ENCODE assay signal across 31 mouse cellular contexts in the genomic region with DNA sequence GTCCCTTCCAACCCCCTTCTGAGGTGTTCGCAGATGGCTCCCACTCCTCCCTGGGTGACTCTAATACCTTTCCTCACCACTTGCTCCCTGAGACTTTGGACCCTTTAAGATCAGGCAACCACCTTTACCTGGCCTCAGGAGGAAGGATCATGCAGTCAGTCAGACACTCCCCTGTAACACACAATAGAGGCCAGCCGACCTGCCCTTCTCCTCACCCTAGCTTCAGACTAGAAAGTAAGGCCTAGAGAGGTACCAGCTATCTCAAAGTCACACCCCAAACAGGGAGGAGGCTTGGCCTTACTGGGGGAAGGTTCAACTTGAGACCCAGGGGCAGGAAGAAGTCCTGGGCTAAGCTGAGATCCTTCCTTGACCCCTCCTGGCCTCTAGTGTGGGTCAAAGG. TPM values are rescaled to one million over a fixed set of nuclear protein-coding genes. Genes with fewer than 3 reads are reported as not detected.
DNase-seq lines count a peak whose midpoint lies in the region; ATAC-seq and TF ChIP-seq lines count a peak whose summit lies in the region.
"Had no signal": no experiment of that assay in that cellular context is flagged by ENCODE, and none has a peak within 500 bp of the region (broad histone marks: within the 10 kb centered on the region; RNA-seq: fewer than 3 reads in every experiment).

No protein-coding gene starts in this region.

- H3K4me3 ChIP-seq in lung, postnatal 0 days (ENCODE audit: low read depth, low read length): no peak overlapping the region
- no peak overlapping the region for H3K4me3 ChIP-seq in intestine, embryonic 15.5 days (replicated peaks)
- no peak overlapping the region for H3K4me3 ChIP-seq in intestine, postnatal 0 days (ENCODE audit: low read depth, low read length)
- H3K4me3 ChIP-seq in stomach, embryonic 16.5 days (replicated peaks; ENCODE audit: low read length): no peak overlapping the region
- H3K4me3 ChIP-seq: embryonic facial prominence, embryonic 13.5 days; embryonic facial prominence, embryonic 15.5 days; erythroblast, embryonic 14.5 days; forebrain, embryonic 10.5 days; forebrain, embryonic 12.5 days had no signal

- 0 out of 2 replicates have a peak, but pooled peaks have one; percentile 9 for ATAC-seq in lung, postnatal 0 days
- ATAC-seq in intestine, embryonic 15.5 days: peak; percentile 89
- ATAC-seq in intestine, postnatal 0 days: peak; percentile 90
- ATAC-seq in stomach, embryonic 16.5 days (ENCODE audit: insufficient read depth, low FRiP score): peak; percentile 75; the same call in 1 of the 2 replicates
- ATAC-seq: activated CD4-positive, CD25-positive, alpha-beta regulatory T cell, adult 4 months; CD4-positive, CD25-positive, alpha-beta regulatory T cell, adult 4 months; forebrain, embryonic 14.5 days; Patski had no signal

- 54% methylated on average over 2 of the region's 2 CpGs for WGBS in lung, postnatal 0 days
- 69% methylated on average over 2 of the region's 2 CpGs for WGBS in intestine, embryonic 15.5 days
- WGBS in intestine, postnatal 0 days: 34% methylated on average over 2 of the region's 2 CpGs
- WGBS in stomach, embryonic 16.5 days: 65% methylated on average over 2 of the region's 2 CpGs

- intact Hi-C loops in gastrocnemius, postnatal 36 days (cut with DNase I): no loop called here

- H3K9ac ChIP-seq in lung, postnatal 0 days (replicated peaks; ENCODE audit: low read depth): no peak overlapping the region
- H3K9ac ChIP-seq in intestine, embryonic 15.5 days: no peak overlapping the region
- H3K9ac ChIP-seq in intestine, postnatal 0 days (ENCODE audit: low read depth, low read length): no peak overlapping the region
- H3K9ac ChIP-seq in stomach, embryonic 16.5 days (ENCODE audit: low read length): no peak overlapping the region
- H3K9ac ChIP-seq: embryonic facial prominence, embryonic 13.5 days; embryonic facial prominence, embryonic 15.5 days; forebrain, embryonic 12.5 days had no signal

- no peak for TF ChIP-seq CTCF in lung, postnatal 0 days (IDR thresholded peaks at IDR 0.05)
- no peak for TF ChIP-seq CTCF in intestine, postnatal 0 days (IDR thresholded peaks at IDR 0.05; ENCODE audit: low read depth)

- no peak for DNase-seq in lung, postnatal 0 days (ENCODE audit: low spot score)
- no peak for DNase-seq in lung, adult 18-20 months
- DNase-seq in gastrocnemius, postnatal 36 days: no peak
- no peak for DNase-seq in right cerebral cortex, postnatal 10 days (ENCODE audit: low spot score in 2 of 2)
- no peak for DNase-seq in adrenal gland, adult 18-20 months (ENCODE audit: low spot score in 2 of 2)
- DNase-seq: adrenal gland, adult 2 months; adrenal gland, postnatal 10 days; adrenal gland, postnatal 25 days; B cell, adult 2 months; cerebellum, adult 11 months; cerebellum, adult 18-20 months; cerebellum, adult 8-10 months; cerebellum, adult 9-11 months; cerebellum, postnatal 14 days; cerebellum, postnatal 36 days; embryo, embryonic 11 days had no signal

- H3K4me1 ChIP-seq in lung, postnatal 0 days (ENCODE audit: insufficient read depth, low read depth, low read length): no peaks in the 10 kb centered on the region
- H3K4me1 ChIP-seq in intestine, embryonic 15.5 days (replicated peaks): 0 out of 2 replicates have a peak, but pooled peaks cover 2% of the 10 kb centered on the region
- no peaks in the 10 kb centered on the region; the same call in 1 of the 2 replicates for H3K4me1 ChIP-seq in intestine, postnatal 0 days (replicated peaks; ENCODE audit: control insufficient read depth, insufficient read depth, low read length)
- H3K4me1 ChIP-seq in stomach, embryonic 16.5 days (ENCODE audit: control insufficient read depth, insufficient read depth, low read length): no peaks in the 10 kb centered on the region
- H3K4me1 ChIP-seq: embryonic facial prominence, embryonic 13.5 days; embryonic facial prominence, embryonic 15.5 days had no signal

- H3K27me3 ChIP-seq in lung, postnatal 0 days (replicated peaks; ENCODE audit: insufficient read depth, low read length): no peaks in the 10 kb centered on the region
- H3K27me3 ChIP-seq in intestine, embryonic 15.5 days (replicated peaks): no peaks in the 10 kb centered on the region
- H3K27me3 ChIP-seq in intestine, postnatal 0 days (replicated peaks; ENCODE audit: control insufficient read depth, insufficient read depth, low read length): no peaks in the 10 kb centered on the region
- no peaks in the 10 kb centered on the region for H3K27me3 ChIP-seq in stomach, embryonic 16.5 days (ENCODE audit: control insufficient read depth, insufficient read depth, low read length)
- H3K27me3 ChIP-seq: embryonic facial prominence, embryonic 13.5 days; embryonic facial prominence, embryonic 15.5 days had no signal

- TF ChIP-seq EP300 in lung, postnatal 0 days (IDR thresholded peaks at IDR 0.05): no peak

- no peak overlapping the region for H3K4me2 ChIP-seq in lung, postnatal 0 days (replicated peaks; ENCODE audit: low read depth, low read length)
- H3K4me2 ChIP-seq in intestine, embryonic 15.5 days (replicated peaks): no peak overlapping the region
- H3K4me2 ChIP-seq in intestine, postnatal 0 days (replicated peaks; ENCODE audit: low read depth): peak overlapping the region; percentile 24; the same call in 1 of the 2 replicates
- H3K4me2 ChIP-seq in stomach, embryonic 16.5 days (ENCODE audit: low read depth, low read length): no peak overlapping the region
- H3K4me2 ChIP-seq: embryonic facial prominence, embryonic 13.5 days; embryonic facial prominence, embryonic 15.5 days; forebrain, embryonic 12.5 days had no signal

- no peaks in the 10 kb centered on the region for H3K36me3 ChIP-seq in lung, postnatal 0 days (ENCODE audit: insufficient read depth, low read length)
- no peaks in the 10 kb centered on the region for H3K36me3 ChIP-seq in intestine, embryonic 15.5 days
- no peaks in the 10 kb centered on the region for H3K36me3 ChIP-seq in intestine, postnatal 0 days (ENCODE audit: control insufficient read depth, insufficient read depth)
- H3K36me3 ChIP-seq in stomach, embryonic 16.5 days (ENCODE audit: control insufficient read depth, insufficient read depth, low read length): no peaks in the 10 kb centered on the region
- H3K36me3 ChIP-seq: embryonic facial prominence, embryonic 13.5 days; embryonic facial prominence, embryonic 15.5 days; forebrain, embryonic 10.5 days; forebrain, embryonic 12.5 days; G1E had no signal

- no peaks in the 10 kb centered on the region for H3K9me3 ChIP-seq in lung, postnatal 0 days (ENCODE audit: low read length)
- H3K9me3 ChIP-seq in intestine, embryonic 15.5 days: no peaks in the 10 kb centered on the region
- no peaks in the 10 kb centered on the region for H3K9me3 ChIP-seq in intestine, postnatal 0 days (ENCODE audit: control insufficient read depth)
- H3K9me3 ChIP-seq in stomach, embryonic 16.5 days (replicated peaks; ENCODE audit: control insufficient read depth, low read length): no peaks in the 10 kb centered on the region
- H3K9me3 ChIP-seq: embryonic facial prominence, embryonic 13.5 days; embryonic facial prominence, embryonic 15.5 days; forebrain, embryonic 12.5 days; G1E had no signal

- H3K27ac ChIP-seq in lung, postnatal 0 days (ENCODE audit: low read length): no peak overlapping the region
- no peak overlapping the region for H3K27ac ChIP-seq in intestine, embryonic 15.5 days
- peak overlapping the region; percentile 41 for H3K27ac ChIP-seq in intestine, postnatal 0 days (ENCODE audit: low read depth, low read length)
- no peak overlapping the region for H3K27ac ChIP-seq in stomach, embryonic 16.5 days (ENCODE audit: low read length)
- H3K27ac ChIP-seq: embryonic facial prominence, embryonic 13.5 days; embryonic facial prominence, embryonic 15.5 days; forebrain, embryonic 10.5 days; forebrain, embryonic 12.5 days had no signal

RNA-seq across cellular contexts. Expression of a gene that starts 9.9 kb away (rescaled TPM):
- 5.0 and 8.7 TPM in 2 replicates for polyA plus RNA-seq in lung, postnatal 0 days (2015; fragmentation: Nextera tagmentation; extraction: Ambion mirVana)
- polyA plus RNA-seq in intestine, embryonic 15.5 days (2015; fragmentation: Nextera tagmentation; extraction: Ambion mirVana): 15.6 and 16.4 TPM in 2 replicates
- 38.7 and 42.3 TPM in 2 replicates for polyA plus RNA-seq in intestine, postnatal 0 days (2015; fragmentation: Nextera tagmentation; extraction: Ambion mirVana)
- 9.9 and 13.7 TPM in 2 replicates for polyA plus RNA-seq in stomach, embryonic 16.5 days (2015; fragmentation: Nextera tagmentation; extraction: Ambion mirVana)
- under 1 TPM; 0.35 to 0.41 TPM for total RNA-seq in gastrocnemius, postnatal 36 days (2021)
- total RNA-seq in adrenal gland, adult 18-20 months (2021): 10 to 100 TPM; 56.8 to 67.0 TPM
- total RNA-seq: CH12.LX; common myeloid progenitor, adult 5-6 weeks; G1E had no signal
- polyA plus RNA-seq: erythroblast, embryonic 14.5 days; G1E; Patski had no signal

RNA-seq across cellular contexts. Expression of a gene that starts 35.6 kb away (rescaled TPM):
- 0.52 and 0.68 TPM in 2 replicates for polyA plus RNA-seq in lung, postnatal 0 days (2015; fragmentation: Nextera tagmentation; extraction: Ambion mirVana)
- 0.24 and 0.27 TPM in 2 replicates for polyA plus RNA-seq in intestine, embryonic 15.5 days (2015; fragmentation: Nextera tagmentation; extraction: Ambion mirVana)
- 1.1 and 1.3 TPM in 2 replicates for polyA plus RNA-seq in intestine, postnatal 0 days (2015; fragmentation: Nextera tagmentation; extraction: Ambion mirVana)
- polyA plus RNA-seq in stomach, embryonic 16.5 days (2015; fragmentation: Nextera tagmentation; extraction: Ambion mirVana): 0.27 and 0.32 TPM in 2 replicates
- total RNA-seq in gastrocnemius, postnatal 36 days (2021): 1 to 10 TPM in 1 of 2 experiments, under 1 TPM in 1; 0.39 to 1.3 TPM
- total RNA-seq in adrenal gland, adult 18-20 months (2021): under 1 TPM; 0.17 to 0.26 TPM
- polyA plus RNA-seq: activated CD4-positive, CD25-positive, alpha-beta regulatory T cell, adult 4 months; CD4-positive, CD25-positive, alpha-beta regulatory T cell, adult 4 months had no signal

Comparison
In these comparisons a context has a peak if more than half of its experiments do, and no peak if none do; other contexts are left out.
1. ATAC-seq: peak in every context shown above with its lines; median percentile 90 in intestine, postnatal 0 days; 89 in intestine, embryonic 15.5 days; 75 in stomach, embryonic 16.5 days; 9 in lung, postnatal 0 days.